Comparison of ENCODE assay signal across 10 mouse cellular contexts in genomic region chr6:99985322-99985721, GRCm38 (mm10).
DNase-seq lines count a peak whose midpoint lies in the region; ATAC-seq and TF ChIP-seq lines count a peak whose summit lies in the region.
"Had no signal": no experiment of that assay in that cellular context is flagged by ENCODE, and none has a peak within 500 bp of the region (broad histone marks: within the 10 kb centered on the region; RNA-seq: fewer than 3 reads in every experiment).

No protein-coding gene starts in this region.

- peaks cover 29% of the 10 kb centered on the region for H3K4me1 ChIP-seq in heart, embryonic 12.5 days (replicated peaks)
- peaks cover 9% of the 10 kb centered on the region for H3K4me1 ChIP-seq in thymus, adult 2 months (replicated peaks; ENCODE audit: control insufficient read depth, insufficient read depth, low read length)
- H3K4me1 ChIP-seq in embryonic facial prominence, embryonic 14.5 days (ENCODE audit: control insufficient read depth, insufficient read depth, low read length), result peaks cover 26% of the 10 kb centered on the region

- peaks cover 72% of the 10 kb centered on the region for H3K27me3 ChIP-seq in heart, embryonic 12.5 days (replicated peaks)
- no peaks in the 10 kb centered on the region; the same call in 1 of the 2 replicates for H3K27me3 ChIP-seq in thymus, adult 2 months (ENCODE audit: control insufficient read depth, insufficient read depth, low read length)
- H3K27me3 ChIP-seq in embryonic facial prominence, embryonic 14.5 days (replicated peaks; ENCODE audit: control insufficient read depth, insufficient read depth, low read length), result peaks cover 3% of the 10 kb centered on the region; the same call in 1 of the 2 replicates

- no peak for ATAC-seq in heart, embryonic 12.5 days (ENCODE audit: insufficient number of reproducible peaks, low FRiP score)
- ATAC-seq in embryonic facial prominence, embryonic 14.5 days (ENCODE audit: low read depth), result peak; percentile 88
- ATAC-seq: hindbrain, postnatal 0 days had no signal

- no peak overlapping the region for H3K4me3 ChIP-seq in heart, embryonic 12.5 days
- no peak overlapping the region for H3K4me3 ChIP-seq in thymus, adult 2 months (ENCODE audit: control insufficient read depth, insufficient read depth, low read length)
- H3K4me3 ChIP-seq in embryonic facial prominence, embryonic 14.5 days (ENCODE audit: low read depth, low read length), result no peak overlapping the region

- TF ChIP-seq POLR2A in thymus, adult 2 months (IDR thresholded peaks at IDR 0.05; ENCODE audit: control insufficient read depth, extremely low read depth, insufficient read depth, low read length, poor library complexity), result no peak

- no peak for DNase-seq in heart, postnatal 25 days (ENCODE audit: low spot score)
- DNase-seq in thymus, adult 2 months, result peak; percentile 6
- DNase-seq in thymus, postnatal 10 days (ENCODE audit: low spot score in 2 of 2), result no peak
- DNase-seq in embryonic facial prominence, embryonic 14.5 days (ENCODE audit: low spot score), result peak; percentile 93
- DNase-seq in thymus, postnatal 36 days, result peak; percentile 5 to 12
- DNase-seq in right cerebral cortex, postnatal 10 days (ENCODE audit: low spot score in 2 of 2), result no peak
- no peak for DNase-seq in left cerebral cortex, postnatal 25 days (ENCODE audit: low spot score in 2 of 2)
- DNase-seq: cerebellum, adult 9-11 months had no signal

- TF ChIP-seq CTCF in thymus, adult 2 months (IDR thresholded peaks at IDR 0.05; ENCODE audit: borderline replicate concordance, control insufficient read depth, extremely low read depth, insufficient read depth, low read length, poor library complexity), result no peak

- 17% methylated on average over 5 of the region's 5 CpGs for WGBS in heart, embryonic 12.5 days
- WGBS in thymus, adult 2 months, result 34% methylated on average over 5 of the region's 5 CpGs
- 13% methylated on average over 5 of the region's 5 CpGs for WGBS in embryonic facial prominence, embryonic 14.5 days

- intact Hi-C loops in heart, postnatal 25 days (cut with DNase I), result no loop called here
- intact Hi-C loops in left cerebral cortex, postnatal 25 days (cut with DNase I), result no loop called here

- H3K27ac ChIP-seq in heart, embryonic 12.5 days (ENCODE audit: poor library complexity, severe bottlenecking), result no peak overlapping the region
- H3K27ac ChIP-seq in thymus, adult 2 months (ENCODE audit: control insufficient read depth, insufficient read depth, low read length), result no peak overlapping the region
- H3K27ac ChIP-seq in embryonic facial prominence, embryonic 14.5 days (replicated peaks; ENCODE audit: low read depth, low read length), result peak overlapping the region; percentile 81
- H3K27ac ChIP-seq: hindbrain, postnatal 0 days had no signal

- no peaks in the 10 kb centered on the region for H3K36me3 ChIP-seq in heart, embryonic 12.5 days
- H3K36me3 ChIP-seq in thymus, adult 2 months (ENCODE audit: control insufficient read depth, insufficient read depth, low read length), result no peaks in the 10 kb centered on the region
- no peaks in the 10 kb centered on the region for H3K36me3 ChIP-seq in embryonic facial prominence, embryonic 14.5 days (ENCODE audit: control insufficient read depth, insufficient read depth, low read length)

- no peaks in the 10 kb centered on the region for H3K9me3 ChIP-seq in heart, embryonic 12.5 days (replicated peaks)
- H3K9me3 ChIP-seq in embryonic facial prominence, embryonic 14.5 days (ENCODE audit: control insufficient read depth, low read length), result no peaks in the 10 kb centered on the region

- peak overlapping the region; percentile 39 for H3K4me2 ChIP-seq in heart, embryonic 12.5 days
- H3K4me2 ChIP-seq in embryonic facial prominence, embryonic 14.5 days (ENCODE audit: low read depth, low read length), result peak overlapping the region; percentile 39

- H3K9ac ChIP-seq in heart, embryonic 12.5 days, result no peak overlapping the region; the same call in 1 of the 2 replicates
- no peak overlapping the region for H3K9ac ChIP-seq in embryonic facial prominence, embryonic 14.5 days (ENCODE audit: low read depth, low read length)

Comparison
In these comparisons a context has a peak if more than half of its experiments do, and no peak if none do; other contexts are left out.
1. DNase-seq: peak in thymus, adult 2 months (single experiment), embryonic facial prominence, embryonic 14.5 days (single experiment) and thymus, postnatal 36 days (2 of 2); none in heart, postnatal 25 days (single experiment), thymus, postnatal 10 days (0 of 2), right cerebral cortex, postnatal 10 days (0 of 2) and left cerebral cortex, postnatal 25 days (0 of 2).